Mouse (Mus musculus): ENCODE results near the gene Lmcd1.

GRCm38 (mm10) chr6:112223877-112224632, 49.5 kb upstream of the Lmcd1 start:
- TF ChIP-seq EP300 (IDR thresholded peaks at IDR 0.05; ENCODE audit: low read length) (no peak), ELF1 (IDR thresholded peaks at IDR 0.05; ENCODE audit: low read depth, low read length) (no peak), ZKSCAN1 (IDR thresholded peaks at IDR 0.05; ENCODE audit: borderline replicate concordance, low read depth, low read length) (no peak), CTCF (conservative IDR thresholded peaks at IDR 0.05 in 1 of 2, IDR thresholded peaks at IDR 0.05 in 1 of 2; ENCODE audit: low read depth in 2 of 2, low read length in 2 of 2) (no peak), POLR2AphosphoS2 (IDR thresholded peaks at IDR 0.05; ENCODE audit: low read depth, low read length) (no peak), SIN3A (IDR thresholded peaks at IDR 0.05; ENCODE audit: low read length) (no peak), USF2 (conservative IDR thresholded peaks at IDR 0.05; ENCODE audit: low read depth, low read length) (no peak), UBTF (IDR thresholded peaks at IDR 0.05; ENCODE audit: low read depth, low read length) (no peak), POLR2A (IDR thresholded peaks at IDR 0.05; ENCODE audit: low read depth, low read length) (no peak), TBP (conservative IDR thresholded peaks at IDR 0.05; ENCODE audit: low read depth, low read length) (no peak), MAZ (IDR thresholded peaks at IDR 0.05; ENCODE audit: low read depth, low read length) (no peak), ZC3H11A (IDR thresholded peaks at IDR 0.05; ENCODE audit: low read depth, low read length) (no peak)
